Mouse (Mus musculus) E14TG2a.4 (cell line): ENCODE results near the gene Myo1g.

ENCODE experiments used
- H3K27me3 ChIP-seq: 2 replicates; pipeline ENCODE4 v1.6.1; 2014; ENCODE audit warnings: low read length, control low read depth; ENCODE audit not compliant: insufficient read depth
- H3K36me3 ChIP-seq: 2 replicates; pipeline ENCODE4 v1.6.1; 2014; ENCODE audit warnings: low read length, control low read depth; ENCODE audit not compliant: insufficient read depth
- H3K4me1 ChIP-seq: replicated peaks from 2 replicates; pipeline ENCODE4 v1.6.1; 2014; ENCODE audit warnings: low read depth, low read length, control low read depth
- H3K4me3 ChIP-seq: replicated peaks from 2 replicates; pipeline ENCODE4 v1.5.1; 2014; ENCODE audit warnings: mild to moderate bottlenecking, low read length
- H3K9me3 ChIP-seq: 2 replicates; pipeline ENCODE4 v1.6.1; 2014; ENCODE audit warnings: low read length, control low read depth
- CTCF ChIP-seq: conservative IDR thresholded peaks from 2 replicates; pipeline ENCODE4 v1.5.1; 2014; ENCODE audit warnings: low read length
- NANOG ChIP-seq: IDR thresholded peaks from 2 replicates; pipeline ENCODE4 v1.6.1; 2014; ENCODE audit warnings: borderline replicate concordance, low read length, mixed read lengths

Gene Myo1g

DNA sequence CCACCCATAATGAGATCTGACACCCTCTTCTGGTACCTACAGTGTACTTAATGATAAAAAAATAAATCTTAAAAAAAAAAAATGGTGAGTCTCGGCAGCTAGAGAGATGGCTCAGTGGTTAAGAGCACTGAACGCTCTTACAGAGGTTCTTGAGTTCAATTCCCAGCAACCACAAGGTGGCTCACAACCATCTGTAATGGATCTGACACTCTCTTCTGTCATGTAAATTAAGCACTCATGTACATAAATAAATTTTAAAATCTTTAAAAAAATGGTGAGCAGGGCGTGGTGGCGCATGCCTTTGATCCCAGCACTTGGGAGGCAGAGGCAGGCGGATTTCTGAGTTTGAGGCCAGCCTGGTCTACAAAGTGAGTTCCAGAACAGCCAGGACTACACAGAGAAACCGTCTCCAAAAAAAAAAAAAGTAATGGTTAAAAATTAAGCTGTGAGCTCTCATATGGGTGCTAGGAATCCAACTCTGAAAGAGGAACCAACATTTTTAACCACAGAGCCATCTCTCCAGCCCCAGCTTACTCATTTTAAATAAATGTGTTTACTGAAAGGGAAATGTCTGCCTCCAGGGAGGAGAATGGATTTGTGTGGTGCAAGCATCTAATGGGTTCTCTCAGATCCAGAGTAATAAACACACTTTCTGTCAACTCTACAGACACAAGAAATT is 57.5 kb downstream of the Myo1g start:
- TF ChIP-seq NANOG (no peak), CTCF (no peak)
- H3K27me3 ChIP-seq: no peaks in the 10 kb centered on the region
- no peak overlapping the region for H3K4me3 ChIP-seq
- peaks cover 27% of the 10 kb centered on the region for H3K36me3 ChIP-seq
- peaks cover 26% of the 10 kb centered on the region for H3K4me1 ChIP-seq
- peaks cover 4% of the 10 kb centered on the region; the same call in 1 of the 2 replicates for H3K9me3 ChIP-seq
